Mouse (Mus musculus) liver, postnatal 0 days (tissue): ENCODE measurements around the gene Zfp592.

ENCODE experiments used
- CTCF ChIP-seq: sonication (generic); IDR thresholded peaks from 2 replicates; pipeline ENCODE4 v1.5.1; 2016; ENCODE audit warnings: antibody characterized with exemption, low read depth
- EP300 ChIP-seq: IDR thresholded peaks from 2 replicates; pipeline ENCODE4 v1.6.1; 2016; ENCODE audit warnings: antibody characterized with exemption, low read depth, mild to moderate bottlenecking

DNA sequence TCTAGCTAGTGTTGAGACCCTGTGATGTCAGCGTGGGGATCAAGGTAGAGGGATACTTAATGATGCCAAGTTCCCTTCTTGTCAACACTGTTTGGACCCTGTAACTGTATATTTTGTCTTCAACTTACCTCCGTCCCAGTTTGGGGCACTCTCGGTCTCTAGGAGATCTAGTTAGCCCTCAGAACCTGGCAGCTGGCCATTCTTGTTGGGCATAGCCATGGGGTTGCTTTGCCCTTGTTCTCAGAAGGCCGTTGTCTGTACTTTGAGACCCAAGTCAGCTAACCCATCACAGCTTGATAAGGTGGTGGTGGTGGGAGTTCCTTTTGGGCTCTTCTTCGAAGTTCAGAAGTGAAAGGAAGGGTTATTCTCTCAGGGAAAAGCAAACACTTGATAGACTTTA is 56.5 kb downstream of the Zfp592 start:
- TF ChIP-seq CTCF (no peak), EP300 (no peak)
